Mouse (Mus musculus): ENCODE results near the gene Bfsp2. TPM values are rescaled to one million over a fixed set of nuclear protein-coding genes. Genes with fewer than 3 reads are reported as not detected.

The Bfsp2 gene
- polyA plus RNA-seq, 1 experiment, result 0.33 TPM

DNA sequence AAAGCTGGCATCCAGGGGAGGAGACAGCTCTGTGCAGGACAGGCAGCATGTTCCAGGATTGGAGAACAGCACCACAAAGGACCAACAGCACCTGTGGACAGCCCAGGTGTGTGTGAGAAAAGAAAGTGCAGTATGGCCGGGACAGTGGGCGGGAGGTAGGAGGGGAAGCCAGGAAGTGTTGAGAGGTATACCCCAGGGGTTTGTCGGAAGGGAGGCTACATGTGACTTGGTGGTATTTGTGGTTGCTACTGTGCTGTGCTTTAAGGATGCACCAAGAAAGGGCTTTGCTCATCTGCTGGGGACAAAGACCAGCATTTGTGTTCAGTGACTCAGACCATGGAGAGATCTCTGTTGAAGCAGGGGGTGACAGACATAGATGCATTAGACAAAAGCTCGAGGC lies 9.7 kb upstream of the Bfsp2 start:
- Histone ChIP-seq H3K4me1 (ENCODE audit: control insufficient read depth, insufficient read depth, low read length) (no peaks in the 10 kb centered on the region; the same call in 1 of the 2 replicates), H3K4me3 (replicated peaks; ENCODE audit: extremely low read depth, low read depth, low read length) (no peak overlapping the region)
- TF ChIP-seq CTCF (IDR thresholded peaks at IDR 0.05; ENCODE audit: insufficient read depth, low read length) (no peak), POLR2A (IDR thresholded peaks at IDR 0.05; ENCODE audit: borderline replicate concordance, extremely low read depth, low read depth, low read length) (no peak)
- DNase-seq, result no peak
- WGBS, result 76% methylated on average over 4 of the region's 4 CpGs

DNA sequence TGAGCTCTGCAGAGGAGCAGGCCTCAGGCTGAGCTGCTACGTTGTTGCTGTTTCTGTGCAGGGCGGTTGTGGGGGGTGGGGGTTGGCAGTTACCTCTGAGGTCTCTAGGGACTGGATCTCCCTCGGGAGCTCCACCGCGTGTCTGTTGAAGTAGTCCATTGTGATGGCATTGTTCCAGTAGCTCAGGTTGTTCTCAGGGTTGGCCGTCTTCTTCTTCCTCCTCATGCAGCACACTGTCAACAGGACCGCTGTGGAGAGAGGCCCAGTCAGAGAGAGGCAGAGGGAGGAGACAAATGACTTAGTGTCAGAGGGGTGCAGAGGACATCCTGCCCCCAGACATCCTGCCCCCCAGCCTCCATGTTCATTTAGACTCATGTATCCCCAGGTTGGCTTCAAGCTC lies 8.9 kb upstream of the Bfsp2 start:
- no peak for DNase-seq
- TF ChIP-seq POLR2A (IDR thresholded peaks at IDR 0.05; ENCODE audit: borderline replicate concordance, extremely low read depth, low read depth, low read length) (no peak), CTCF (IDR thresholded peaks at IDR 0.05; ENCODE audit: insufficient read depth, low read length) (no peak)
- no peak overlapping the region for H3K4me3 ChIP-seq (replicated peaks; ENCODE audit: extremely low read depth, low read depth, low read length)
- H3K4me1 ChIP-seq (ENCODE audit: control insufficient read depth, insufficient read depth, low read length), result no peaks in the 10 kb centered on the region; the same call in 1 of the 2 replicates
- 45% methylated on average over 7 of the region's 7 CpGs for WGBS

DNA sequence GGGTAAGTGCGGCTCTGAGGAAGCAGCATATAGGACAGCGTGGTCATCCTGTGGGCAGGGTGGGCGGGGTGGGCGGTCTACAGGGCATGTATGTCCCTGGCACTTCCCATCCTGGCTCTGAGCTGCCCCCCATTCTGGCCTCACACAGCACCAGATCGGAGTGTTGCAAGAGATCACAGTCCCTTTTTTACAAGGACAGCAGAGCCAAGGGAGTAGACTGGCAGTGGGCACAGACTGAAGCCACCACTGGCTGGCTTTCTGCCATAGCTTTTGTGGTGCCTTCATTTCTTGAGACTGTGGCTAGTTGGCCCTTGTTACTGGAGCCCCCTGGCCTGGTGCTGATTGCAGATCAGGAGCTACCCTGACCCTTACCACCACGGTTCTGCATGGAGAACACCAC lies 6.0 kb upstream of the Bfsp2 start:
- TF ChIP-seq CTCF (IDR thresholded peaks at IDR 0.05; ENCODE audit: insufficient read depth, low read length) (no peak), POLR2A (IDR thresholded peaks at IDR 0.05; ENCODE audit: borderline replicate concordance, extremely low read depth, low read depth, low read length) (no peak)
- Histone ChIP-seq H3K4me3 (replicated peaks; ENCODE audit: extremely low read depth, low read depth, low read length) (no peak overlapping the region), H3K4me1 (ENCODE audit: control insufficient read depth, insufficient read depth, low read length) (no peaks in the 10 kb centered on the region; the same call in 1 of the 2 replicates)
- 60% methylated on average over 6 of the region's 6 CpGs for WGBS
- no peak for DNase-seq

- no peak for TF ChIP-seq CTCF (IDR thresholded peaks at IDR 0.05; ENCODE audit: insufficient read depth, low read length)
- TF ChIP-seq POLR2A (IDR thresholded peaks at IDR 0.05; ENCODE audit: borderline replicate concordance, extremely low read depth, low read depth, low read length), result no peak
- no peaks in the 10 kb centered on the region; the same call in 1 of the 2 replicates for H3K4me1 ChIP-seq (ENCODE audit: control insufficient read depth, insufficient read depth, low read length)
- WGBS, result 26% methylated on average over 8 of the region's 8 CpGs
- no peak overlapping the region for H3K4me3 ChIP-seq (replicated peaks; ENCODE audit: extremely low read depth, low read depth, low read length)
- DNase-seq, result no peak
These were observed 5.4 kb upstream of the Bfsp2 start for GRCm38 (mm10) chr9:103485606-103486005.

DNA sequence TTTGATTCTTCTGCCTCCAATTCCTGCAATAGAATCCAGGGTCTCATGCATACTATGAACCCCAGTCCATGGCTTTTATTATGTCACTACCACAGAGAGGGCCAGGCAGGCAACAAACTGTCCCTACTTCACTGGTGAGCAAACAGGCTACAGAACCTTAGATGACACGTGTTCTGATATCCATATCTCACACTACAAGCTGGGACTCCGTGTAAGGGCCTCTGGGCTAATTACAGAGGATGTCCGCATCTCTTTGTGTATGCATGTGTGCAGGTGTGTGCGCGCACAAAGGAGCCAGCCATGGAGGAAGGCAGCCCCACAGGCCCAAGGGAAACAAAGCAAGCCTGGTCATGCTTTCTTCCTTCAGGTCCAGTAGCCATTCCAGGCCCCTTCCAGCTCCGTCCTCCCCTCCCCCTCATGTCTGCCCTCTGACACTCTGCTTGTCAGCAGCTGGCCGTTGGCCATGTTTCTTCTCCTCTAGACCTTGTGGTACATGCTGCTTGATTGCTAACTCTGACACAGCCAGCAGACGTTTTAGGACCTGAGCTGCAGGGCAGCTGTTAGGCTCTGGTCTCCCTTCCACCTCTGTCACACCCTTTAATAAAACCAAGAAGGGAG lies 492 bp upstream of the Bfsp2 start:
- DNase-seq, result no peak

DNA sequence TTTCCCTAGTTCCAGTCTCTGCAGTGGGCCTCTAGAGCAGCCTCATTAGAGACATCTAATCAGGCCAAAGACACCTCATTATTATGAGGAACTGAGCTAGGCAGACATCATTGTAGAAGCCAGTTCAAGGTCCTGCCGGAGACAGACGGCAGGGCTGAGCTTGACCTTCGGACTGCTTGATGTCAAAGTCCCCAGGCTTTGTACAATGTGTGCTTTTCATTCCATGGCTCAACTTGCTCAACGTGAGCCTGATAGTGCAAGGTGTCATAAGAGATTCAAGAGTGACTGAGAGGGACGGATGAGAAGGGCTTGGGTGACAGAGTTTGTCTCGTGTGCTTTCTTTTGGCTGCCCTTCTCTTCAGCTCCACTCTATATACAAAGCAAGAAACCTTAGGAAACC lies 4.8 kb downstream of the Bfsp2 start:
- DNase-seq, result no peak
- TF ChIP-seq CTCF (IDR thresholded peaks at IDR 0.05; ENCODE audit: insufficient read depth, low read length) (no peak), POLR2A (IDR thresholded peaks at IDR 0.05; ENCODE audit: borderline replicate concordance, extremely low read depth, low read depth, low read length) (no peak)
- Histone ChIP-seq H3K4me1 (ENCODE audit: control insufficient read depth, insufficient read depth, low read length) (no peaks in the 10 kb centered on the region), H3K4me3 (replicated peaks; ENCODE audit: extremely low read depth, low read depth, low read length) (no peak overlapping the region)
- WGBS, result 79% methylated on average over 6 of the region's 6 CpGs

More for the DNA sequence above, 492 bp upstream of the Bfsp2 start:
- WGBS, result 49% methylated on average over 8 of the region's 8 CpGs
- TF ChIP-seq CTCF (IDR thresholded peaks at IDR 0.05; ENCODE audit: insufficient read depth, low read length), result no peak
- no peak for TF ChIP-seq POLR2A (IDR thresholded peaks at IDR 0.05; ENCODE audit: borderline replicate concordance, extremely low read depth, low read depth, low read length)
- Histone ChIP-seq H3K4me3 (replicated peaks; ENCODE audit: extremely low read depth, low read depth, low read length) (no peak overlapping the region), H3K4me1 (ENCODE audit: control insufficient read depth, insufficient read depth, low read length) (no peaks in the 10 kb centered on the region; the same call in 1 of the 2 replicates)

DNA sequence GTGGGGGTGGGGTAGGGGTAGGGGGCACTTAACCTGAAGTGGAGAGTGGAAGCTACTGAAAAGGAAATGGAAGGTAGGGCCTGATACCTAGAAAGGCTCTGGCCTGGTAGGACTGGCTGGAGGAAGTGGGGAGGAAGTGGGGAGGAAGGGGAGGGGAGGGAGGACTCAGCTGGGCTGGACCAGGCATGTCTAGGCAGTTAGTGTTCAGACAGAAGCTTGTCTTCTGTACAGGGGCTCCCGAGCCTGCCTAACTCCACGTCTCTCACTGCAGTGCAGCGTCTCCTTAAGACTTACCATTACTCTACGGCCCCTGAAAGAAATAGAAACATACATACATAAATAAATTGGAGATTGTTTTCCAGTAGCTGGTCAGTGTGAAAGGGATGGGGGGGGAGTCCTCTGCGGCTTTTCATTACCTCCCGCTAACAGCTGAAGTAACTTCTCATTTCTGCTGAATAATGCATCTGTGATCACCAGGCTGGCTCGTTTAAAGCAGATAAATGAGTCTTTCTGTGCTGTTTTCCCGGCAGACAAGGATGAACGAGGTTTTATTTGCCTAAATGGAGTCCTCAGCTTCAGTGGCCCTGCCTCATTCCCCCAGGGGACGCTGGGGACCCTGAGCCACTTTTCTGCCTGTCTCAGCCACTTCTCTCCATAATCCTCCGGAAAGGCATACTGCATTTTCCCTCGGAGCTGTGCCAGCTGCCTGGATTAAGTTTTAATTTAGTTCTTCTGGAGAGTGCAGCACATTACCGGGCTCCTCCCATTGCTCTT lies 6.1 kb downstream of the Bfsp2 start:
- Histone ChIP-seq H3K4me1 (ENCODE audit: control insufficient read depth, insufficient read depth, low read length) (no peaks in the 10 kb centered on the region), H3K4me3 (replicated peaks; ENCODE audit: extremely low read depth, low read depth, low read length) (no peak overlapping the region)
- WGBS, result 35% methylated on average over 13 of the region's 13 CpGs
- DNase-seq, result no peak
- TF ChIP-seq POLR2A (IDR thresholded peaks at IDR 0.05; ENCODE audit: borderline replicate concordance, extremely low read depth, low read depth, low read length) (no peak), CTCF (IDR thresholded peaks at IDR 0.05; ENCODE audit: insufficient read depth, low read length) (no peak)

GRCm38 (mm10) chr9:103471784-103472183 lies 8.4 kb downstream of the Bfsp2 start:
- WGBS, result 44% methylated on average over 11 of the region's 11 CpGs
- no peak for TF ChIP-seq POLR2A (IDR thresholded peaks at IDR 0.05; ENCODE audit: borderline replicate concordance, extremely low read depth, low read depth, low read length)
- no peak for TF ChIP-seq CTCF (IDR thresholded peaks at IDR 0.05; ENCODE audit: insufficient read depth, low read length)
- H3K4me3 ChIP-seq (replicated peaks; ENCODE audit: extremely low read depth, low read depth, low read length), result no peak overlapping the region
- no peaks in the 10 kb centered on the region for H3K4me1 ChIP-seq (ENCODE audit: control insufficient read depth, insufficient read depth, low read length)
- no peak for DNase-seq

DNA sequence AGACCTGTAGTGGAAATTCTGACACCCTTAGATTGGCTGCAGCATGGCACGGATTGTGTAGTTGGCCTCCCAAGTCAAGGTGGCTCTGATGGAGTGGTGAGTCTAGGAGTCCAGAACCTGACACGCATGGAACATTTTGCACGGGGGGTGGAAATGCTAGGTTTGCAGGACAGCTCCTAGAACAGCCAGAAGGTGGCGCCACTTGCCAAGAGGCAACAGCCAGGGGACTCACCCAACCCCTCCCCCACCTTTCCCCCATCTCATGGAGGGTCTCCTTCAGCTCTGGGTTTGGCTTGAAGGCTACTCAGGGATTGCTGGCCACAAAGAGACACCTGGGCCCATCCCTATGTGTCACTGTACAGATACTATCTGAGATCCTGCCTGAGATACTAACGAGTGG lies 10.7 kb downstream of the Bfsp2 start:
- H3K4me1 ChIP-seq (ENCODE audit: control insufficient read depth, insufficient read depth, low read length), result no peaks in the 10 kb centered on the region
- no peak for DNase-seq
- TF ChIP-seq CTCF (IDR thresholded peaks at IDR 0.05; ENCODE audit: insufficient read depth, low read length), result peak; percentile 37
- TF ChIP-seq POLR2A (IDR thresholded peaks at IDR 0.05; ENCODE audit: borderline replicate concordance, extremely low read depth, low read depth, low read length), result no peak
- WGBS, result 68% methylated on average over 5 of the region's 5 CpGs
- H3K4me3 ChIP-seq (replicated peaks; ENCODE audit: extremely low read depth, low read depth, low read length), result no peak overlapping the region

- 83% methylated on average over 7 of the region's 7 CpGs for WGBS
- Histone ChIP-seq H3K4me3 (replicated peaks; ENCODE audit: extremely low read depth, low read depth, low read length) (no peak overlapping the region), H3K4me1 (ENCODE audit: control insufficient read depth, insufficient read depth, low read length) (no peaks in the 10 kb centered on the region)
- TF ChIP-seq POLR2A (IDR thresholded peaks at IDR 0.05; ENCODE audit: borderline replicate concordance, extremely low read depth, low read depth, low read length), result no peak
- TF ChIP-seq CTCF (IDR thresholded peaks at IDR 0.05; ENCODE audit: insufficient read depth, low read length), result no peak
- DNase-seq, result no peak
These were observed 11.3 kb downstream of the Bfsp2 start for GRCm38 (mm10) chr9:103468911-103469310.

All from lung, adult 2 months (tissue).